Mouse (Mus musculus): ENCODE data around the gene Rnf223. TPM values are rescaled to one million over a fixed set of nuclear protein-coding genes. Genes with fewer than 3 reads are reported as not detected.
"Not testable (repeated sequence)": the region's sequence is repeated elsewhere in the genome, so short reads cannot be mapped to it uniquely, and the experiment has no call there.

Rnf223 gene
- total and polyA plus RNA-seq, 2 experiments from 2014 or later: 0.31 to 0.73 TPM

GRCm38 (mm10) chr4:156136285-156137100 is 6.2 kb downstream of the Rnf223 start:
- no peak for DNase-seq (ENCODE audit: low spot score)
- ATAC-seq: no peak
- WGBS: 93% methylated on average over 30 of the region's 30 CpGs

DNA sequence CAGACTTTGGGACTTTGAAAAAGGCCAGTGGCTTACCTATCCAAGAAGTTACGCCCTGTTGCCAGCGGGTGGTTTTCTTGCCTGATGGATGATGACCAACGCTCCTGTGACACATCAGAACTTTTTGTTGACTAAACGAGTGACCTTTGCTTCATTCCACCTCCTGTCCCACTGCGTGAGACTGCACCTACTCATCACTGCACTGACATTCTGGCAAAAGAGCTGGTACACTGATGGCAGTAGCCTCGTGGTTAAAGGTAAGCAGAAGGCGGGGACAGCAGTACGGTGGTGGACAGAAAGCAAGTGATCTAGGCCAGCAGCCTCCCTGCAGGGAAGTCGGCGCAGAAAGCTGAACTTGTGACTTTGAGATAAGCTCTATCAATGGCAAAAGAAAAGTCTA is 20.6 kb downstream of the Rnf223 start:
- H3K27me3 ChIP-seq (ENCODE audit: insufficient read depth, low read length); H3K4me1 ChIP-seq (ENCODE audit: insufficient read depth, low read length); H3K4me2 ChIP-seq (ENCODE audit: low read depth, low read length); ATAC-seq; H3K27ac ChIP-seq; H3K36me3 ChIP-seq (ENCODE audit: insufficient read depth, low read length); H3K9ac ChIP-seq (replicated peaks; ENCODE audit: low read length); DNase-seq (ENCODE audit: low spot score); H3K4me3 ChIP-seq (ENCODE audit: low read length); H3K9me3 ChIP-seq (ENCODE audit: low read length): not testable (repeated sequence)
- WGBS: 84% methylated on average over 10 of the region's 10 CpGs

More at GRCm38 (mm10) chr4:156136285-156137100, 6.2 kb downstream of the Rnf223 start:
- H3K4me2 ChIP-seq (ENCODE audit: low read depth, low read length): no peak overlapping the region
- H3K9ac ChIP-seq (replicated peaks; ENCODE audit: low read length): no peak overlapping the region
- H3K9me3 ChIP-seq (ENCODE audit: low read length): no peaks in the 10 kb centered on the region
- no peak overlapping the region for H3K27ac ChIP-seq
- H3K4me3 ChIP-seq (ENCODE audit: low read length): no peak overlapping the region
- H3K4me1 ChIP-seq (ENCODE audit: insufficient read depth, low read length): no peaks in the 10 kb centered on the region
- no peaks in the 10 kb centered on the region for H3K27me3 ChIP-seq (ENCODE audit: insufficient read depth, low read length)
- H3K36me3 ChIP-seq (ENCODE audit: insufficient read depth, low read length): no peaks in the 10 kb centered on the region
- TF ChIP-seq CTCF (IDR thresholded peaks at IDR 0.05; ENCODE audit: low read depth): no peak

DNA sequence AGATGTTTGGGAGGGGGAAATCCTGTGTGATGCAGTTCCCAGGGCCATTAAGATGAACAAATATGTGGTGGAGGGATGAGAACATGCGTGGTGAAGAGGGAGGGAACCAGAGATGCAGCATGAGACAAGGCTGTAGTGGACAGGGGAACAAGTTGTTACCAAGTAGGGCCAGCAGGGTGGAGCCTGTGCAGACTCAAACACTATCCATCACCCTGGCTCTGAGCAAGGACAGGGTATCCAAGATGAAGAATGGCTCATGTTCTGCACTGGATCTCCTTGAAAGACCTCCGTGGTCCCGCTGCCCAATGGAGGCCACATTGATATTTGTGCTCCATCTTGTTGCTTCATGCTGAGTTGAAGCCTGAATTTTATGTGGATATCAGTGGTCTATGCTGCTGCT is 24.5 kb downstream of the Rnf223 start:
- Histone ChIP-seq H3K27ac (no peak overlapping the region), H3K4me1 (ENCODE audit: insufficient read depth, low read length) (no peaks in the 10 kb centered on the region), H3K4me3 (ENCODE audit: low read length) (no peak overlapping the region), H3K36me3 (ENCODE audit: insufficient read depth, low read length) (no peaks in the 10 kb centered on the region), H3K4me2 (ENCODE audit: low read depth, low read length) (no peak overlapping the region), H3K27me3 (ENCODE audit: insufficient read depth, low read length) (no peaks in the 10 kb centered on the region), H3K9ac (replicated peaks; ENCODE audit: low read length) (no peak overlapping the region), H3K9me3 (ENCODE audit: low read length) (no peaks in the 10 kb centered on the region)
- ATAC-seq: no peak
- 95% methylated on average over 3 of the region's 3 CpGs for WGBS
- no peak for DNase-seq (ENCODE audit: low spot score)
- no peak for TF ChIP-seq CTCF (IDR thresholded peaks at IDR 0.05; ENCODE audit: low read depth)

GRCm38 (mm10) chr4:156166477-156166876 is 36.2 kb downstream of the Rnf223 start:
- Histone ChIP-seq H3K9me3 (ENCODE audit: low read length) (no peaks in the 10 kb centered on the region), H3K27me3 (ENCODE audit: insufficient read depth, low read length) (no peaks in the 10 kb centered on the region), H3K9ac (replicated peaks; ENCODE audit: low read length) (no peak overlapping the region), H3K4me1 (ENCODE audit: insufficient read depth, low read length) (no peaks in the 10 kb centered on the region), H3K36me3 (ENCODE audit: insufficient read depth, low read length) (peaks cover 74% of the 10 kb centered on the region), H3K4me2 (ENCODE audit: low read depth, low read length) (no peak overlapping the region), H3K27ac (no peak overlapping the region), H3K4me3 (ENCODE audit: low read length) (no peak overlapping the region)
- TF ChIP-seq CTCF (IDR thresholded peaks at IDR 0.05; ENCODE audit: low read depth): no peak; the same call in 1 of the 2 replicates
- ATAC-seq (no peak), DNase-seq (ENCODE audit: low spot score) (no peak)
- 85% methylated on average over 9 of the region's 9 CpGs for WGBS

DNA sequence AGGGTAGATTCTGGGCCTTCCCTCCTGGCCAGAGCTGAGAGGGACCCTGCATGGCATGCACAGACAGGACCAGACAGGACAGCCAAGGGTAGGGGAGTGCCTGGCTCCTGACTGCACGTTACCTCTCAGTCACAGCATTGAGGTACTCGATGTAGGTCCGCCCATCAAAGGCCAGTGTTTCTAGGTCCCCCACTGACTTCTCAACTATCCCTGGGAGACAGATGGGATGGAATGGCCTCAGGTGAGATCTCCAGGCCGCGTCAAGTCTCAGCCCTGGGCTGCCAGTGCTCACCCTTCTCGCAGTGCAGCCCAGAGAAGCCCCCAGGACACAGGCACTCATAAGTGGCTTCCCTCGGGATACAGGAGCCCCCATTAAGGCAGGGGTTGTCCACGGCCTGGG is 38.3 kb downstream of the Rnf223 start:
- no peak overlapping the region for H3K9ac ChIP-seq (replicated peaks; ENCODE audit: low read length)
- ATAC-seq: no peak
- H3K4me2 ChIP-seq (ENCODE audit: low read depth, low read length): no peak overlapping the region
- H3K27me3 ChIP-seq (ENCODE audit: insufficient read depth, low read length): no peaks in the 10 kb centered on the region
- peaks cover 93% of the 10 kb centered on the region for H3K36me3 ChIP-seq (ENCODE audit: insufficient read depth, low read length)
- no peaks in the 10 kb centered on the region for H3K9me3 ChIP-seq (ENCODE audit: low read length)
- TF ChIP-seq CTCF (IDR thresholded peaks at IDR 0.05; ENCODE audit: low read depth): no peak
- no peak for DNase-seq (ENCODE audit: low spot score)
- WGBS: 92% methylated on average over 8 of the region's 8 CpGs
- H3K27ac ChIP-seq: no peak overlapping the region
- no peak overlapping the region for H3K4me3 ChIP-seq (ENCODE audit: low read length)
- no peaks in the 10 kb centered on the region for H3K4me1 ChIP-seq (ENCODE audit: insufficient read depth, low read length)

DNA sequence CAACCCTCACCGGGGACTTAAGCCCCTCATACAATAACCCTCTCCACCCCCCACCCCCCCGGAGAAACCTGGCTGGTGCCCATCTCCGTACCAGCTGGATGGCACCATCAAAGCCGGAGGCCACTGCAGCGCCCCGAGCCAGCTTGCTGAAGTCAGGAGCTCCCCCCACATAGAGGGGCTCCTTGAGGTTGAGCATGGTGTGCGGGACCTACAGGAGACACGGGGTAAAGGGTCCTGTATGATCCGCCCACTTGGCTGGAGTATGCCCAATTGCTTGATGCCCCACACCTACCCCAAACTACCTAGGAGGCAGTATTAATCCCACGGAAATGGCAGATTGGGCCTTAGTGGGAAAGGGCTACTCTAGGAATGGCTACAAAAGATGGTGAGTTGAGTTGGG is 38.8 kb downstream of the Rnf223 start:
- ATAC-seq (no peak), DNase-seq (ENCODE audit: low spot score) (no peak)
- Histone ChIP-seq H3K9ac (replicated peaks; ENCODE audit: low read length) (no peak overlapping the region), H3K27me3 (ENCODE audit: insufficient read depth, low read length) (no peaks in the 10 kb centered on the region), H3K27ac (no peak overlapping the region), H3K36me3 (ENCODE audit: insufficient read depth, low read length) (peaks cover 93% of the 10 kb centered on the region), H3K4me2 (ENCODE audit: low read depth, low read length) (no peak overlapping the region), H3K4me3 (ENCODE audit: low read length) (no peak overlapping the region), H3K4me1 (ENCODE audit: insufficient read depth, low read length) (no peaks in the 10 kb centered on the region), H3K9me3 (ENCODE audit: low read length) (no peaks in the 10 kb centered on the region)
- no peak for TF ChIP-seq CTCF (IDR thresholded peaks at IDR 0.05; ENCODE audit: low read depth)
- WGBS: 93% methylated on average over 10 of the region's 10 CpGs

GRCm38 (mm10) chr4:156171828-156172227 is 41.5 kb downstream of the Rnf223 start:
- Histone ChIP-seq H3K9ac (replicated peaks; ENCODE audit: low read length) (no peak overlapping the region), H3K27ac (no peak overlapping the region), H3K4me1 (ENCODE audit: insufficient read depth, low read length) (no peaks in the 10 kb centered on the region), H3K4me2 (ENCODE audit: low read depth, low read length) (no peak overlapping the region), H3K4me3 (ENCODE audit: low read length) (no peak overlapping the region), H3K27me3 (ENCODE audit: insufficient read depth, low read length) (no peaks in the 10 kb centered on the region), H3K36me3 (ENCODE audit: insufficient read depth, low read length) (peaks cover 93% of the 10 kb centered on the region), H3K9me3 (ENCODE audit: low read length) (no peaks in the 10 kb centered on the region)
- TF ChIP-seq CTCF (IDR thresholded peaks at IDR 0.05; ENCODE audit: low read depth): no peak
- DNase-seq (ENCODE audit: low spot score): no peak
- no peak for ATAC-seq
- WGBS: 98% methylated on average over 11 of the region's 11 CpGs
